Mouse (Mus musculus): ENCODE data around the gene Olfml1.

Gene Olfml1

DNA sequence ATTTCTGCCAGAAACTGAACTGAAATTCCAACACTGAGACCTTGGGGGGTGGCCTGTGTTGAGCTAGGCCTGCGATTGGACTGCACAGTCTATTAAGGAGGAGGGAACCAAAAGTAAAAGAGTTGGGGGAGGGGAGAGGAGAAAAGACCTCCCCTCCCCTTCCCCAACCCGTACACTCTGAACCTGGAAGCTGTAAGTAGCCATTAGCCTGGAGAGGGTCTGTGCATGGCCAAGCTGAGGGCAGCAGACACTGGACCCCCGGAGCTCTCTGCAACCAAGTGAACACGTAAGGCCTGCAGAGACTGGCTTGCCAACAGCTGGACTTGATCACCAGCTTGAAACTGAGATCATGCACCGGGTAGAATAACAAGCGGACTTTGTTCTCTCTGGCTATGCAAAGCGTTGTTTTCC lies at the start of gene Olfml1:
Gene Olfml1 (plus strand): TSS at position 186 of the 411 bp plus-strand sequence.
- DNase-seq (ENCODE audit: low spot score in 2 of 2), result no peak

DNA sequence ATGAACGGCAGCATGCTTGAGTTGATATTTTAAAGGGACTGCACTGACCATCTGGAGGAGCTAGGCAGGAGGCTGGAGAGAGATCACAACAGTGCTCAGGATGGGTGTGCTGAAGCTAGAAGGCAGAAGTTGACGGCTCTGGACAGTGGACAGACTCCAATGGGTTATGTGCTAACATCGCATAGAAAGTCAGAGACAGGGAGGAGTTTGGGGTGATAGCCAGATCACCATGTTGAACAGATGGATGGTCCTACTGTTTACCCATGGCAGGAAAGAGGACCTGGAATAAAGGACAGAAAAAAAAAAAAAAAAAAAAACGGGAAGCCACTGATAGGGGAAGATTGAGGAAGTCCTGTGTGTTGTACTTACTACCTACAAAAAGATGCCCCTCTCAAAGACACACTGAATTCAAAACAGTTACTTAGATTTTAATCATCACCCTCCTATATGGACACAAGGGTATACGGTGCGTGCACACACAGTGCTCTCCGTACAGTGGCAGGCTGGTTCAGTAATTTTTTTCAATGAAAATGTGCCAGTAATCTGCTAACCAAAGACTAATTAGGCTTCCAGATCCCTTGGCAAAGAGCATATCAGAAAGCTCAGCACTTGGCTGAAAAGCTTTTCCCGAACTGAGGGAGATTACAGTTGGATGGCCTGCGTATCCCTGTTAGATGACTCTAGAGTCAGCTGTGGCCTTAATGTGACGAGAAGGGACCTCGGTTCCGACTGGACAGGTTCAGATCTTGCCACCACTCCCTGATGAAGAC lies 47.8 kb upstream of the Olfml1 start:
- DNase-seq (ENCODE audit: low spot score in 2 of 2), result no peak

DNA sequence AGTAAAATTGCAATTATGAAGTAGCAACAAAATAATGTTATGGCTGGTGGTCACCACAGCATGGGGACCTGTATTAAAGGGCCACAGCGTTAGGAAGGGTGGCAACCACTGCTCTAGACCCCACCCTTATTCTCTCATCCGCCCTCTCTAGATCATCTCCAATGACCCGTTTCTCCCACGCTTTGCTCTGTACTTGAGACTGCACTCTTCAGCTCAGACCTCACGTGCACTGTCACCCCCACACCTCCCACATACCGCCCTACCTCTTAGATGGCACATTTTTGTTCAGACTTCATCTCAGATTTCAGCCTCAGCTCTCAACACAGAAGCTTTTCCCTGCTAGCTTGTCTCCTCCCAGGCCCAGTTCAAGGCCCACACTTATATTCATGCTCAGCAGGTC lies 45.8 kb upstream of the Olfml1 start:
- no peak for DNase-seq (ENCODE audit: low spot score in 2 of 2)

DNA sequence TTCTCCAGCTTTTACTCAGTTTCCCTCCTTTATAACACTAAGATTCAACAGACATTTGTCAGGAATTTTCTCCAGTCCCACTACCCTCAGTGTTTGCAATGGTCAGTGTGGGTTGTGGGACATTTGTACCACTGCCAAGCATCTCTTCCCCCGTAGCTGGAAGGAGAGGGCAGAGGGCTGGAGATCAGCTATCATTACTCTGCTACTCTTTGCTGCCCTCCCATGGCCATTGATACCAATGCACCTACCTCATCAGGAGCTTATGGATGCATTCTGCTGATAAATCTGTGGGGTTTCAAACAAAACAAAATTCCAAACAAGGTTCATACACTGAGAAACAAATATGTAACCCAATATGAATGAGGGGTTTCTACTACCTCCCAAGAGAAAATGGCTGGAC lies 40.9 kb upstream of the Olfml1 start:
- DNase-seq (ENCODE audit: low spot score in 2 of 2), result no peak

DNA sequence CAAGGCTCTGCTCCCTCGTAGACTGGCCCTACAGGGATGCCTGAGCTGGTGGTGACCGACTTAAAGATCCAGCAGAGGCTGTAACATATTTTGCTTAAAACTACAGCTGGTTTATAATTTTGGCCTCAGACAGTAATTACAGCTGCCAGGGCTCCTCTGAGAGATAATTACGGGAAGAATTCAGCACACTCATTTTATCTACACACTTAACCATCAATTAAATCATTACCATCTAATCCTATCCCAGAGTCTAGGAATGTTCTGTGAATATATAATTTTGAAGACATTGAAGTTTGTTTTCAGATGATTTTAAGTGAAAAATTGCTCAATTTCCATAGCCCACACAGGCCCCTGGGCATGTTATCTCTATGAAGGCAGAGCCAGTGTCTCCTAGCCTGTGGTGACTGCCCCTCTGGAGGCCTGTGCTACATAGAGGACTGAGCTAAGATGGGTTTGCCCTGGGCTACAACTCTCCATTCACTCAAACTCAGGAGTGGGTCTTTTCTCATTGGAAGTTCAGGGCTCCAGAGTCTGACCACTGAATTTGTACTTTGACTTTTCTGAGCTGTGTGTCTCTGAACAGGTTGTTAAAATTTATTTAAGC lies 39.0 kb upstream of the Olfml1 start:
- DNase-seq (ENCODE audit: low spot score in 2 of 2), result no peak

DNA sequence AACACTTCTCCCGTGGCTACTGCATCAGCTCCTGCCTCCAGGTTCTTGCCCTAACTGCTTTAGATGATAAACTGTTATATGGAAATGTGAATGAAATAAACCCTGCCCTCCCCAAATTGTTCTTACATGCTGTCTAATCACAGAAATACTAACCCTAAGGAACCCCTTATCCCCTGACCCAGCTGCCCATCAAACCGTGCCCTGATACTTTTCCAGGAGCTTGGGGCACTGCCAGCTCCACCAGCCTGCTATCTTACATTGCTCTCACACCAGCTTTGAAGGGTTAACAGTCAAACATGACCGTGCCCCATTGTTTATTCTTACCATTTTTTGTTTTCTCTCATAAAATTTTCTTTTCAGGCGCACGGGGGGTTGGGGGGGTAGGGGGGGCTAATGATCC lies 37.9 kb upstream of the Olfml1 start:
- no peak for DNase-seq (ENCODE audit: low spot score in 2 of 2)

DNA sequence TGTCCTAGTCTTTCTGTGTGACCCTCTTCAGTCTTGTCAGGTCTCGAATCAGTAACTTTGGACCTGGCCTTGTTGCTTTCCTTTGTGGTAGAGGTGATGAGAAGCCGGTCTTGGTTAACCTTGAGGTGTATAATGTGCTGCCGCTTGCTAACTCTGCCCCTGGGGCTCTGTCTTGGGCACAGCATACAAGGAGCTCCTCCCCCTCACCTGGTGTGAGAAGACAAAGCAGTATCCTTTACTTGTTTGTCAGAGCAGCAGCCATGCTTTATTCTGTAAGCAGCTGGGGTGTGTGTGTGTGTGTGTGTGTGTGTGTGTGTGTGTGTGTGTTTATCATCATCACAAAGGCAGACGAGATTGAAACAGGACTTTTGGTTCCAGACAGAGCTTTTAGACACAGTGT lies 31.9 kb upstream of the Olfml1 start:
- DNase-seq (ENCODE audit: low spot score in 2 of 2), result no peak

DNA sequence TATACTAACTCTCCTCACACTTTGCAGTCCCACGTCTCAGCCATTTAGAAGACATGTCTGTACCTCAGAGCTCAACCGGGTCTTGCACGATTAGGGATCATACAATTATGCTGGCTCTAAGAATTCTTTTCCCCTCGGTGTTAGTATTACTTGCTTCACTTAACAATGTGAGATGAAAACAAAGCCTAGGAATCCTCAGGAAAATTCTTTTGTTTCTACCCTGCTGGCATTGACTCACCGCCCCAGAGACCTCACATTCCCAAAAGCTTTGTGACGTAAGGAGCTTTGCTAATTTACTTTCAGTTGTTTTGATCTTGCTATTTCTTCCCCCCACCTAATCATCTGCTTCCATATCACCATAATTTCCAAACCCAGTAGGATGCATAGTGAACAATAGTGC lies 30.7 kb upstream of the Olfml1 start:
- no peak for DNase-seq (ENCODE audit: low spot score in 2 of 2)

DNA sequence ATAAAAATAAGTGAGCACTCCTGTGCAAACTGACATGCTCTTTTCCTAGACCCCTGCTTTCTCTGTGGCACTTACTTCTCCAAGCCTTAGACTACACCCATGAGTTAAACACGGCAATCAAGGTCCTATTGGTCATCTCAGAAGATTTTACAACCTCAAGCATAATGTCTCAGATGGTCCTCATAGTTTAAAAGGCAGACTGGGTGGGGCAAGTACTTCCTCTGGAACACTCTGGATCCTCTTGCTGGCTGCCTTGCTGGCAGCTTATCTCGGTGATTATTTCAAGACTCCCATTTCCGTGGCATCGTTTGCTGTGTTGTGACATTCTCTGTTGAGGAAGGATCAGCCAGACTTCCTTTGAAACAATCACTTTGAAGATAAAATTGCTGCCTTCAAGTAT lies 27.2 kb upstream of the Olfml1 start:
- DNase-seq (ENCODE audit: low spot score in 2 of 2), result no peak

DNA sequence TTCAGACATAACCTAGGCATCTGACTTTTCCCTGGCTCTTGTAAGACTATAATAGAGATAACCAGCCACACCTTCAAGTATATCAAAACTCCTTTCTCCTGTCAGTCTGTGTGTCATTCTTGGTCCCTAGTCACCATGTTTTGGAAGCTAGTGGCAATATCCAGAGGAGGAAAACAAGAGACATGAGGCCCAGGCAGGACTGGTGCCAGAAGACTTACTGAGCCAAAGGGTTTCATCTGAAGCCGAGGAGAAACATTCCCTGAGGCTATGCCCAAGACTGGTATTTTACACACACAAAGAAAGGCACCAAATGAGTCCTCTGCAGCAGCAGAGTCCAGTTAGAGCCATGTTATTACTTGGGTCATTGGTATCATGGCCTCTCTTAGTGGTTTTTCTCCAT lies 22.2 kb upstream of the Olfml1 start:
- DNase-seq (ENCODE audit: low spot score in 2 of 2), result no peak

DNA sequence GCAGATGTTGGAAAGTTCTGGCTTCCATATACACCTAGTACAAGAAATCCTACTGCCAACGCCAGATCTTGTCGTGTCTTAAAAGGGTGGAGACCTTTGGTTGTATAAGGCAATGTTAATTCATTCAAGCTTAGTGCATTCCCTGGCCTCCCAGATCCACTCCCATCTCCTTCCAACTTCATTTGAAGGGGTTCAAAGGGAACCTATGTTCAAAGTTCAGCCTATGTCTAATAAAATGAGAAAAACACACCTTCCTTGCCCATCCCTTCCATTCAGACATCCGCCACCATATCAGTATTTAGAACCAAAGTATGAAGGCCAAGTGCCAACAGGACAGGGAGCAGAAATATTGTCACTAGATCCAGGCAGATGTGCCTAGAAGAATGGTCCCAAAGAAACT lies 19.4 kb upstream of the Olfml1 start:
- no peak for DNase-seq (ENCODE audit: low spot score in 2 of 2)

DNA sequence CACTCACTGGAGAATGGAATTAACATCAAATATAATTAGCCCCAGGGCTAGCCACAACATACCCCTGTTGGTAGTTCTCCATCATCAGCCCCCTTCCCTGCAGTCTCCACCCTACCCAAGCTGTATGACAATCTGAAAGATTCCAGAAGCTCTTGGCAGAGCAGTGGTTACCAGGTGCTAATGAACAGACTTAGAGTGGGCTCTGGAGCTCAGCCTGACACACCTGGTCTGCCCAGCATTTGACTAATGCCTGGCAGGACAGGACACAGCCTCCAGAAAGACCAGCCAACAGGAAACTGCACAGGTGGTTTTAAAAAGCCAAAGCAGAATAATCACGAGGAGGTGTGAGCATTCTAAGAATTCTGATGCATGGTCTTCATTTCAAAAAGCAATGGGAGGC lies 13.8 kb upstream of the Olfml1 start:
- no peak for DNase-seq (ENCODE audit: low spot score in 2 of 2)

DNA sequence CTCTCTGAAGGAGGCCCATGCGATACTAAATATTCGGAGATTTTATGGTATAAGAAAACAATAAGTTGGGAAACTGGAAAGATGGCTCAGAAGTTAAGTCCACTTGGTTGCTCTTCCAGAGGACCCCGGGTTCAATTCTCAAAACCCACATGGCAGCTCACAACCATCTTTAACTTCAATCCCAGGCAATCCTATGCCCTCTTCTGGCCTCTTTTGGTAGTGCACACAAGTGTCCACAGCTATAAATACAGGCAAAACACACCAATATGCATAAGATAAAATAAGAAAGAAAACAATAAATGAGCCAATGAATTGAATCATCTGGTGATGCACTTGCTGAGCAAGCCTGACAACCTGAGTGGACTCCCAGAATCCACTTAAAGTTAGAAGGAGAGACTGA lies 11.3 kb upstream of the Olfml1 start:
- DNase-seq (ENCODE audit: low spot score in 2 of 2), result peak in 1 of 2 experiments; percentile 18

DNA sequence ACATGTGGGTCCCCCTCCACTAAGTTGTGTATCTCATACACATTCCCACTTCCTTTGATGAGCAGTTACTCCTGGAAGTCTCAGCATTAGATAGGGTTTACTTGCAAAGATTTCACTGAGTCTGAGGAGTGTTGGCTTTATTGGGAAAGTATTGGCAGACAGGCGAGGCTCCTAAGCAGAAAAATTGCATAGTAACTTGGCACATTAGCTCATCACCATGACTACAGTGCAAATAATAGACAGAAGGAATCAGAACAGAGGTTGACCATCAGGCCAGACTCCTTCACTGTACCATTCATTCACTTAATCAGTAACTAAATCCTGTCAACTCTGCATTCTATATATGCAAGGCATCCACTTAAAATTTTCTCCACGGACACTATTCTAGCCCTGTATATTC lies 6.6 kb upstream of the Olfml1 start:
- DNase-seq (ENCODE audit: low spot score in 2 of 2), result no peak

DNA sequence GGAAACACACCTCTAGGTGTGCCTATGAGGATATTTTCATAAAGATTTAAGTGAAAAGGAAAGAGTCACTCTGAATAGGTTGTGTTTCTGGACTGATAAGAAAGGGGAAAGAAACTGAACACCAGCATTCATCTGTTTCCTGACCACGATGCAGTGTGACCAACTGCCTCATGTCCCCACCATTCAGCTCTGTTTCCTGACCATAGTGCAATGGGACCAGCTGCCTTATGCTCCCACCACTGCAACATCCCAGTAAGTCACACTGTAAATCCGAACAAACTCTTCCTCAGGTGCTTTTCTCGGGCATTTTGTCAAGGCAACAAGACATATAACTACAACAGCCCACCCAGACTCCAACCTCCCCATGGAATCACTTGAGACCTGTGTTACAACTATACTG lies 5.7 kb upstream of the Olfml1 start:
- DNase-seq (ENCODE audit: low spot score in 2 of 2), result no peak

DNA sequence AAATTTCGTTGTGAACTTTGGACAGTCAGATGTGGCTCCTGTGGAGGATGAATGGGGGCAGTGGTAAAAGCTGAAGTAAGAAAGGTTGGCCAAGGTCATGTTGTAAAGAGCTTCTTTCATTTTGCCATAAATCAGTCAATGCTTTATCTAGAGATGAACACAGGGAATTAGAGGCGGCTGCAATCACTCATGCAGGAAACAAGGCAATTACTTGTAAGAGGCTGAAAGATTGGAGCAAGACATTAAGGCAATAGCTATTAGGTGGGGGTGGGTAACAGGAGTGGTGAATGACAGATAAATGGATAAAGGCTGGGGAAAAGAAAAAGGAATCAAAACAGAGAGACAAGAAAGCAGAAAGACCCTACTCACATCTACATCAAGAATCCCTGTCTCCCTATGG lies 3.5 kb upstream of the Olfml1 start:
- DNase-seq (ENCODE audit: low spot score in 2 of 2), result no peak

DNA sequence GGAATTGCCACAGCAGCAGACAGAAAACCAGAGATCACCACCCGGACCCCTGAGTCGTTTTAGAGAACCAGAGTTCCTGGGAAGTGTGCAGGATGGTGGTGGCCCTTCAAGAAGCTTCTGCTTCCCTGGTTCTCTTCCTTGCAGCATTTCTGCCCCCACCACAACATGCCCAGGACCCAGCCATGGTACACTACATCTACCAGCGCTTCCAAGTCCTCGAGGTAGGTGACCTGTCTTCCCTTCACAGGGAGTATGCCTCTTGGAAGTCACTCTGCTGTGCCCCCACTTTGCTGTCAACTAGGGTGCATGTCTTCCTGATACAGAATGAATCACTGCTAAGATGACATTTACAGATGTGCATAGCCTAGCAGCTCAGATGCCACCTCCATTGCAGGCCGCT lies 428 bp downstream of the Olfml1 start:
- DNase-seq (ENCODE audit: low spot score in 2 of 2), result no peak

DNA sequence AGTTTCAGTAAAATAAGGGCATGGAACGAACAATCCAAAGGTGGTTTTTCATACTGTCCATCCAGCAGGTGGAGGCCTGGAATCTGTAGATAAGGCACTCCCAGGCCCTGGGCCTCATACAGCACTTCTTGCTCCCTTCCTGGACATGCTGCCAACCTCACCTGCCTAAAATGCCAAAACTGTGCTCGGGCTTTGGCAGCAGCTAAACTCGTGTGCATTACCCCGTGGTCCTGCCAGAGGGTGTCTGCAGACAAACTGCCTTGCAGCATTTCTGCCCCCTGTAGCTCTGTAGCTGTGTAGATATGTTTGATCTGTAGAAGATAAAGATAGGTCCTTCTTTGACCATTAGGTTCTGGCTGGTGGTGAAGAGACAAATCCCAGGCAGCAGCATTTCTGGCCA lies 1.7 kb downstream of the Olfml1 start:
- no peak for DNase-seq (ENCODE audit: low spot score in 2 of 2)

DNA sequence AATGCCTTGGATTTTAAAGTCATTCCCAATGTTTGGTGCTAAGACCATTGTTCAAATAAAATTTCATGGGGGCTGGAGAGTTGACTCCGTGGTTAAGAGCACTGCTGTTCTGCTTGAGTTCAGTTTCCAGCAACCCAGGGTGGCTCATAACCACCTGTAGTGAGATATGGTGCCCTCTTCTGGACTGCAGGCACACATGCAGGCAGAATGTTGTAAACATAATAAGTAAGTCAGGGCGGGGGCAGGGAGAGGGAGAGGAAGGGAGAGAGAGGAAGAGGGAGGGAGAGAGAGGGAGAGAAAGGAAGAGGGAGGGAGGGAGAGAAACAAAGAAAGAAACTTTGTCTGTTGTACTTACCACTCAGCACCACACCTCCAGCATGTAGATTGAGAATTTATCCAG lies 6.6 kb downstream of the Olfml1 start:
- peak in 1 of 2 experiments; percentile 6 for DNase-seq (ENCODE audit: low spot score in 2 of 2)

DNA sequence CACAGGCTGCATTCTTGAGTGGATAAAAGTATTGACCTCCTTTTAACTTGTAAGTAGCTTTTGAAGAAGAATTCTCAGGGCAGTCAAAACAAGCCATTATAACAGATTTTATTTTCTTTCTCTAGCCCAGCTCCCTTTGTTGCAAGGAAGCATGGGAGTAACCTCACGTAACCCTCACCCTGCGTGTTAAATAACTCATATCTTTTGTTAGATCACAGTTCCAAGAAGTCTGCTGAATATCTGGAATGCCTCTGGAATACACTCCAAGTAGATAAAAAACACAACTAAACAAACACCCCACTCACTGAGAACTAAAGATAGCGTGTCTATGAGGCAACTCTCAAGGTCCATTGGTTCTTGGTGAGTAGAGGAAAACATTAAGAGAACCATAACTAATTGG lies 7.0 kb downstream of the Olfml1 start:
- DNase-seq (ENCODE audit: low spot score in 2 of 2), result no peak

DNA sequence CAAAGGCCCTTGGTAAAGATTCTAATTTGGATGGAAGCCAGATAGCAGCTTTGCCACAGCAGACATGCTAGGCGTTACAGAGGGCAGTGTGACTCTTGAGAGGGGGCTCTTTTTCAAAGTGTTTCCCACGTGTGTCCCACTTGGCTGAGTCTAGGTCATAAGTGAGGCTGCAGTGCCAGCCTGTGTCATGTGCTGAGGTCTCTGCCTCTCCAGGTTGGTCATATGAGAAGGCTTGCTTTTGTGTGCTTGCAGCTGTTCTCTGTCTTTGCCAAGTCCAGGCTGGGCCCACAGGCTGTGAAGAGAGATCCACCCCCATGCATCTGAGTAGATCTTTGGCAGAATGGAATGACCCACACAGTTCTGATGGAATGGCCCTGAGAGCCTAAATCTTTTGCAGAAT lies 25.4 kb downstream of the Olfml1 start:
- no peak for DNase-seq (ENCODE audit: low spot score in 2 of 2)

DNA sequence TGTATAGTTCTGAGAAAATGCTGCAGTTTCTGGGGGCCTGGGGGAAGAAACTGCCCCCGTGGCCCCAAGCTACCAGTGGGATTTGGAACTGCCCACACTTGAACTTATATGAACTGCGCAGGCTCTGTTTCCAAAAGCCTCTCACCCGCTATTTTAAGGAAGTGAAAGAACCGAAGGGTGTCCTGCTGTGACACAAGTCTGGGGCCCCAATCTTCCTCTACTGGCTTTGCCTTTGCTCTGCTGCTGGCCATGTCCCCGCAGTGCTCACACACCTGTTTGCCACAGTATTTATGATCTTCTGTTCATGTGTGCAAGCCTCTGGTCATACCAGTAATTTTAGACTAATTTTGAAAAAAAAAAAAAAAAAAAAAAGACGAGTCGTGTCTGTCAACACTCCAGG lies 26.7 kb downstream of the Olfml1 start:
- no peak for DNase-seq (ENCODE audit: low spot score in 2 of 2)

DNA sequence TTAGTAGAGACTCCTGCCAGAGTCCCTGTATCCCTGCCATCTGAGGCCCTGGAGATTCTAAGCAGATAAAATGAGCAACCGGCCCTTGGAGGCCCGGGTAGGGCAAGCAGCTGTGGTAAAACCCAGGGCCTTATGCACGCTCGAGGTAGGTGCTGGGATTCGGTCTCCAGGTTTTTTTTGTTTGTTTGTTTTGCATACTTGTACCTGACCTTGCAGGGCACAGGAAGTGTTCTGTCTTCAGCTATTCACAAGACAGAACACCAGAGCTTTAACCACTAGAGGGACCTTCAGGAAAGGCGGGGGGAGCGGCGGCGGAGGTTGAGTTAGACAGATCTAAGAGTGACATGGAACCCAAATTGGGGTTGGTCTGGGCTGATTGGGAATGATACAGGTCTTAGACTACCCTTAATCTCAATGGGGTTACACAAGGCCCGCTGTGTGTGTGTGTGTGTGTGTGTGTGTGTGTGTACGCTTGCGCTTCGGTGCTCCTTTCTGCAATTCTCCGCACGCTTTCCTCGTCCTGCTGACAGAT lies 27.1 kb downstream of the Olfml1 start:
- peak; percentile 19 to 51 for DNase-seq (ENCODE audit: low spot score in 2 of 2)
